Mouse (Mus musculus) lung, embryonic 15.5 days (tissue): ENCODE measurements at regions not wholly inside any gene's neighbourhood (a gene's known extent, or its start where the extent isn't known, plus 50 kb on each side); places are given as distances from the start of the nearest gene placed in this dataset.

Source experiments
- ATAC-seq: fragments of 200-750 bp; cut with Nextera tagmentation; 2 replicates; pipeline ENCODE4 v1.8.0; 2017; ENCODE audit warnings: moderate number of reproducible peaks, borderline replicate concordance; ENCODE audit not compliant: low FRiP score, low TSS enrichment; ENCODE audit errors: extremely low read depth
- H3K27ac ChIP-seq: fragments of 300-500 bp; sonication (generic); 2 replicates; pipeline ENCODE4 v1.5.1; 2015; ENCODE audit warnings: moderate library complexity, mild to moderate bottlenecking, inconsistent platforms
- H3K27me3 ChIP-seq: fragments of 300-500 bp; sonication (generic); 2 replicates; pipeline ENCODE4 v1.6.1; 2015; ENCODE audit warnings: inconsistent platforms
- H3K36me3 ChIP-seq: fragments of 300-500 bp; sonication (generic); 2 replicates; pipeline ENCODE4 v1.6.1; 2015; ENCODE audit warnings: inconsistent platforms
- H3K4me1 ChIP-seq: fragments of 300-500 bp; sonication (generic); 2 replicates; pipeline ENCODE4 v1.6.1; 2015; ENCODE audit warnings: inconsistent platforms
- H3K4me2 ChIP-seq: fragments of 300-500 bp; sonication (generic); 2 replicates; pipeline ENCODE4 v1.6.1; 2015; ENCODE audit warnings: inconsistent platforms, mild to moderate bottlenecking, moderate library complexity
- H3K4me3 ChIP-seq: fragments of 300-500 bp; sonication (generic); 2 replicates; pipeline ENCODE4 v1.5.1; 2015; ENCODE audit warnings: mild to moderate bottlenecking, inconsistent platforms
- H3K9ac ChIP-seq: fragments of 300-500 bp; sonication (generic); 2 replicates; pipeline ENCODE4 v1.6.1; 2015; ENCODE audit warnings: inconsistent platforms
- H3K9me3 ChIP-seq: fragments of 300-500 bp; sonication (generic); 2 replicates; pipeline ENCODE4 v1.6.1; 2016; ENCODE audit warnings: inconsistent platforms
- WGBS: fragments of 180-500 bp; shearing (Covaris S2); methylation state at CpG from one replicate; pipeline ENCODE4 v1.1.7; 2015; 5-methylcytosine and 5-hydroxymethylcytosine counted together

DNA sequence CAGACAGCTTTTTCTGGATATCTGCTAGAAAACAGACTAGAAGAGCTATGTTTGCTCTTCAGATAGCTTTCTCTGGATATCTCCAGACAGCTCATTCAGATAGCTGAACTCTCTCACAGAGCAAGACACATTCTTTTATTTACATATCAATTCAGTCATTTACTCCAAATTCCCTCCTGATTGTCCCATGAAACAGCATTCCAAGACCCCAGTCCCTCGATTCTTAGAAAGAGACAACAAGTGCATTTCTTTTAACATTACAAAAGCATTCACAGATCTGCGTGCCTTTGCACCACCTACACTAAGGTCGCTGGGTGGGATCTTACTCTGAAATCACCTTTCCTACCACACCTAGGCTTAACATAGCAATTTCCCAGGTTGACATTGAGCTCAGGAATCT lies 1039.5 kb upstream of the Ddx18 start:
- no peaks in the 10 kb centered on the region for H3K36me3 ChIP-seq
- H3K9me3 ChIP-seq: no peaks in the 10 kb centered on the region
- no peak overlapping the region for H3K4me2 ChIP-seq
- H3K27me3 ChIP-seq: no peaks in the 10 kb centered on the region
- H3K9ac ChIP-seq: no peak overlapping the region
- H3K4me3 ChIP-seq: no peak overlapping the region
- H3K4me1 ChIP-seq: no peaks in the 10 kb centered on the region
- WGBS: 59% methylated on average over 3 of the region's 3 CpGs
- no peak for ATAC-seq
- no peak overlapping the region for H3K27ac ChIP-seq

DNA sequence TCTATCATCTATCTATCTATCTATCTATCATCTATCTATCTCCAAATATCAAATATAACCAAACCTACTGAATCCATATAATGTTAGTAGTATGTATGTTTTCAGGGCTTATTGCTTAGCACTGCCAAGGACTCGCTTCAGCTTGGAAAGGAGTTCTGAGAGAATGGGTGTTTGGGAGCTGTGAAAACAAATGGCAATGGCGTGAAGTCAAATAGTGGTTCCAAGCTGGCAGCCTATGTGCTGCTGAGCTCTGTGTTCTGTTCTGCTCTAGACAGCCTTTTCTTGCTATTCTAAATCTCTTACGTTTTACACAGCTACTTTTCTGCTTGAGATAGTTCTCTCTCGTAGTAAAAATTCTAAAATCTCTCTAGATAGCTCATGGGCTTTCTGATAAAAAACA lies 1008.2 kb upstream of the Ddx18 start:
- H3K9me3 ChIP-seq: no peaks in the 10 kb centered on the region
- H3K27ac ChIP-seq: no peak overlapping the region
- no peaks in the 10 kb centered on the region for H3K4me1 ChIP-seq
- H3K36me3 ChIP-seq: no peaks in the 10 kb centered on the region
- no peak overlapping the region for H3K4me2 ChIP-seq
- ATAC-seq: no peak
- H3K27me3 ChIP-seq: no peaks in the 10 kb centered on the region
- H3K9ac ChIP-seq: no peak overlapping the region
- no peak overlapping the region for H3K4me3 ChIP-seq
- 50% methylated on average over 4 of the region's 4 CpGs for WGBS

DNA sequence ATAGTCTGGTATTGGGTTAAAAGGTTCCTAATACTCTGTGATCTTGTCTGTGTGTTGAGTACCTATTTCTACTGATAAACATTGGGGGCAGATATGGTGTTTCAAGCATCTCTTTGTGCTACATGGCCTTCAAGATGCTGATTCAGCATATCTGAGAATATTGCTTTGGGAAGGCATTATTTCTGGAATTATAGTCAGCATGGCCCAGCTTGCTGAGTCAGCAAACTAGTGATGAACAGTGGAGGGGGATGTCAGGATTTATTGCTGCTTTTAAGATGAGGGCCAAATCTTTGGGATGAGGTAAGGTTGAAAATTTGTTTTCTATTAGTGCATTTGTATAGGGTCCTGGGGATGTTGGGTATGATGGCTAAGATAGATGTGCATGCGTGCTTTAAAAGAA lies 983.8 kb upstream of the Ddx18 start:
- Histone ChIP-seq H3K27me3 (no peaks in the 10 kb centered on the region), H3K4me3 (no peak overlapping the region), H3K9me3 (no peaks in the 10 kb centered on the region), H3K4me1 (no peaks in the 10 kb centered on the region), H3K36me3 (no peaks in the 10 kb centered on the region), H3K9ac (no peak overlapping the region), H3K4me2 (no peak overlapping the region), H3K27ac (no peak overlapping the region)
- 90% methylated on average over 1 of the region's 1 CpGs for WGBS
- no peak for ATAC-seq

- Histone ChIP-seq H3K36me3 (no peaks in the 10 kb centered on the region), H3K9me3 (no peaks in the 10 kb centered on the region), H3K27ac (no peak overlapping the region), H3K4me3 (no peak overlapping the region), H3K4me1 (no peaks in the 10 kb centered on the region), H3K27me3 (no peaks in the 10 kb centered on the region), H3K9ac (no peak overlapping the region), H3K4me2 (no peak overlapping the region)
- WGBS: 34% methylated on average over 2 of the region's 2 CpGs
- peak; percentile 19; the same call in 1 of the 2 replicates for ATAC-seq
Observed at GRCm38 (mm10) chr1:122509580-122509979, 941.8 kb upstream of the Ddx18 start.

GRCm38 (mm10) chr1:122501707-122502106 lies 933.9 kb upstream of the Ddx18 start:
- ATAC-seq: no peak
- 40% methylated on average over 4 of the region's 4 CpGs for WGBS
- Histone ChIP-seq H3K4me1 (no peaks in the 10 kb centered on the region), H3K36me3 (no peaks in the 10 kb centered on the region), H3K4me3 (no peak overlapping the region), H3K9me3 (no peaks in the 10 kb centered on the region), H3K9ac (no peak overlapping the region), H3K27me3 (no peaks in the 10 kb centered on the region), H3K27ac (no peak overlapping the region), H3K4me2 (no peak overlapping the region)

DNA sequence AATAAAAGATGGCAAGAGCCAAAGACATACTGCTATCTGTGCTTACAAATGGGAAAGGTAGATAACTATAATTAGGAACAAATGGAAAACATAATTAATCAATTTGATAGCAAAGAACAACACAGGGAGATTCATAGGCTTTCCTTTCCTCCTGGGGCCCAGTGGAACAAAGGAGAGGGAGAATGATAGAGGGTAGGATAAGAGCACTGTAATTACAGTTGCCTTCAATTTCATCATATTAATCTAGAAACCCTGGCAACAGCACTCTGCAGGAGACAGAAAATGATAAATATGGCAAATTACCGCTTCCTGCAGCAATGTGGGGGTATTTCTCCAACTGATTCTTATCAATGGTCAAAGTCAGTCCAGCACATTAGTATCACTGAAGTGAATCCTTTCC lies 910.2 kb upstream of the Ddx18 start:
- Histone ChIP-seq H3K9me3 (no peaks in the 10 kb centered on the region), H3K27me3 (no peaks in the 10 kb centered on the region), H3K4me1 (no peaks in the 10 kb centered on the region), H3K9ac (no peak overlapping the region), H3K27ac (no peak overlapping the region), H3K4me2 (no peak overlapping the region), H3K36me3 (no peaks in the 10 kb centered on the region), H3K4me3 (no peak overlapping the region)
- no peak for ATAC-seq
- WGBS: 55% methylated on average over 1 of the region's 1 CpGs

GRCm38 (mm10) chr1:122463931-122464330 lies 896.1 kb upstream of the Ddx18 start:
- ATAC-seq: no peak
- no peak overlapping the region for H3K9ac ChIP-seq
- H3K4me1 ChIP-seq: no peaks in the 10 kb centered on the region
- H3K4me3 ChIP-seq: no peak overlapping the region
- WGBS: 69% methylated on average over 3 of the region's 3 CpGs
- no peaks in the 10 kb centered on the region for H3K27me3 ChIP-seq
- no peaks in the 10 kb centered on the region for H3K9me3 ChIP-seq
- H3K27ac ChIP-seq: no peak overlapping the region
- no peaks in the 10 kb centered on the region for H3K36me3 ChIP-seq
- H3K4me2 ChIP-seq: no peak overlapping the region

DNA sequence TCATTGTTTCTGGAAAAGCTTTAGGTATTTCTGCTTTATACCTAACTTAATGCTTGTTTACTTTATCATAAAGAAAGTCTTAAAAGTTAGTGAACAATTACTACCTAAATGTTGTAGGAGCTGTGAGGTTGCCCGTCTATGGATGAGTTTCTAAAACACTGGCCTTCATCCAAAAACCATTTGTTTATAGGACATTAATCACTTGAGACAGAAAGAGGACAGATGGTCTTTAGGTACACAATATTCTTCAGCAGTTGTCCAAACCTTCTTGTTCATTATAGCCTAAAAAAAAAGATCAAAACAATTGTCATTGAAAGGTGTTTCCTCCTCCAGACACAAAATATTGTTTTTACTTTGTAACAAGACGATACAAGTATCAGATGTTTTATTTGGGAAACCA lies 891.3 kb upstream of the Ddx18 start:
- H3K36me3 ChIP-seq: no peaks in the 10 kb centered on the region
- no peak overlapping the region for H3K4me3 ChIP-seq
- H3K9ac ChIP-seq: no peak overlapping the region
- no peak for ATAC-seq
- no peak overlapping the region for H3K4me2 ChIP-seq
- 41% methylated on average over 2 of the region's 2 CpGs for WGBS
- no peaks in the 10 kb centered on the region for H3K9me3 ChIP-seq
- no peak overlapping the region for H3K27ac ChIP-seq
- no peaks in the 10 kb centered on the region for H3K4me1 ChIP-seq
- H3K27me3 ChIP-seq: no peaks in the 10 kb centered on the region

DNA sequence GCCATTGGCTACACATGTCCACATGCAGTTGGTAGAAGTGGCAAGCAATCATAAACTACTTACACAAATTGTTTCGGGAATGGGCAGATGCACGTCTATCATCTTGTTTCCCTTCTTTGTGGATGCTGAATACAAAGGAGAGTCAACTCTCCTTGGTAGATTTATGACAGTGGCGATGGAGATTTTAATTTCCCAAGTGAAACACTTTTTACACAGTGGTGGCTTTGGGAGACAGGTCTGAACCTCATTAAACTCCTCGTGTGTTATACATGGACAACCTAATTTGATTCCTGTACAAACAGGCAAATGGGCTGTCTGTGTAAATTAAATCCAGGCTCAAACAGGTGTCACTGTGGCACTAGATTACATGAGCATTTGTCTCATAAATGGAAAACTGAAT lies 887.1 kb upstream of the Ddx18 start:
- no peak for ATAC-seq
- H3K9ac ChIP-seq: no peak overlapping the region
- no peaks in the 10 kb centered on the region for H3K9me3 ChIP-seq
- no peak overlapping the region for H3K4me2 ChIP-seq
- H3K4me3 ChIP-seq: no peak overlapping the region
- no peaks in the 10 kb centered on the region for H3K4me1 ChIP-seq
- no peaks in the 10 kb centered on the region for H3K27me3 ChIP-seq
- 61% methylated on average over 4 of the region's 4 CpGs for WGBS
- no peak overlapping the region for H3K27ac ChIP-seq
- H3K36me3 ChIP-seq: no peaks in the 10 kb centered on the region

DNA sequence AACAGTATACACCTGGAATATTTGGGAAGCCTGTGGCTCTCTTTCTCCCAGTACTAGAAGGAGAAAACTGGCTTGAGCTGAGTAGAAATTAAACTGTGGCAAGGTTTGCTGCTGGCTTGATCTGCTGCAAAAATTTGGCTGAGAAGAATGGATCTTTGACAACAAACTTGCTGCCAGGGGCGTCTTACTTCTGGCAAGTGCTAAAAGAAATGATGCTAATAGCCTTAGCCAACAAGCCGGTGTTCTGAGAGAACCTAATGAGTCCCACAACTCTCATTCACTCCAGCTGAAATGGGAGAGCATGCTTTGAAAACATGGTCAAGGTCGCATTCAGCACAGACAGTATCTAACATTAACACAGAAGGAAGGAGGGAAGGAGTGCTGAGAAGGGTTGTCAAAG lies 885.8 kb upstream of the Ddx18 start:
- no peak for ATAC-seq
- H3K36me3 ChIP-seq: no peaks in the 10 kb centered on the region
- WGBS: 67% methylated on average over 3 of the region's 3 CpGs
- H3K4me1 ChIP-seq: no peaks in the 10 kb centered on the region
- no peaks in the 10 kb centered on the region for H3K27me3 ChIP-seq
- no peak overlapping the region for H3K4me2 ChIP-seq
- no peaks in the 10 kb centered on the region for H3K9me3 ChIP-seq
- H3K4me3 ChIP-seq: no peak overlapping the region
- H3K9ac ChIP-seq: no peak overlapping the region
- no peak overlapping the region for H3K27ac ChIP-seq

DNA sequence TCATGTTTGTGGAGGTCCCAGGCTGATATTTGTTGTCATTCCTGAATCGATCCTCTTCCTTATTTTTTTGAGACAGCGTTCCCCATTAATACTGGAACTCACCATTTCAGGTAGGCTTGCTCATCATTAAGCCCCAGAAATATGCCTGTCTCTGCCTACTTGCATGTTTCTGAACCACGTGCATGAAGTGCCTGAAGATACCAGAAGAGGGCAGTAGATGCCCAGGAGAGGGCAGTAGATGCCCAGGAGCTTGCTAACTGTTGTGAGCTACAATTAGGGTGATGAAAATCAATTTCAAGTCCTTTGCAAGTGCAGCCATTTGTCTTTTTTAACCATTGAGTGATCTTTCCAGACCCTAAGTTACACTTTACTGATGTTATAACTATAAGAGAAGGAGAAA lies 871.6 kb upstream of the Ddx18 start:
- H3K9ac ChIP-seq: no peak overlapping the region
- H3K27me3 ChIP-seq: no peaks in the 10 kb centered on the region
- H3K4me1 ChIP-seq: no peaks in the 10 kb centered on the region
- WGBS: 60% methylated on average over 3 of the region's 3 CpGs
- no peak for ATAC-seq
- no peaks in the 10 kb centered on the region for H3K36me3 ChIP-seq
- H3K4me2 ChIP-seq: no peak overlapping the region
- no peak overlapping the region for H3K4me3 ChIP-seq
- no peak overlapping the region for H3K27ac ChIP-seq
- H3K9me3 ChIP-seq: no peaks in the 10 kb centered on the region

DNA sequence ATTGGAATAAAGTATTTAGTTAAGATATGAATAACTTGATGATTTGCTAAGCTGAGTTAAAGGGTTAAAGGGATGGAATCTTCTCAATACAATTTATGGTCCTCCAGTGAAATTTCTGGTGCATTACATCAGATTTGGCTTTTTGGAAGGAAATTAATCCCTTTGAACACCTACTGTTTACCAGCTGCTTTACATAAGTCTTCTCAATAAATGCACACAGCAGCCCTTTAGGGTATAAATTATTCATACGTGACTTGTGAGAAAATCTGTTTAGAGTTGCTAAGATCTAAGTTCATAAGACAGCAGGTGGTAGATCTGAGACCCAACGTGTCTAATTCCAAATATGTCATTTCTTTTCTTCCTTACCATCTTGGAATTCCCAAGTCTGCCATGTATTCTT lies 855.7 kb upstream of the Ddx18 start:
- WGBS: 71% methylated on average over 2 of the region's 2 CpGs
- no peaks in the 10 kb centered on the region for H3K36me3 ChIP-seq
- no peak overlapping the region for H3K4me3 ChIP-seq
- no peak overlapping the region for H3K27ac ChIP-seq
- no peak overlapping the region for H3K9ac ChIP-seq
- no peaks in the 10 kb centered on the region for H3K4me1 ChIP-seq
- no peaks in the 10 kb centered on the region for H3K27me3 ChIP-seq
- no peak for ATAC-seq
- no peak overlapping the region for H3K4me2 ChIP-seq
- H3K9me3 ChIP-seq: no peaks in the 10 kb centered on the region

DNA sequence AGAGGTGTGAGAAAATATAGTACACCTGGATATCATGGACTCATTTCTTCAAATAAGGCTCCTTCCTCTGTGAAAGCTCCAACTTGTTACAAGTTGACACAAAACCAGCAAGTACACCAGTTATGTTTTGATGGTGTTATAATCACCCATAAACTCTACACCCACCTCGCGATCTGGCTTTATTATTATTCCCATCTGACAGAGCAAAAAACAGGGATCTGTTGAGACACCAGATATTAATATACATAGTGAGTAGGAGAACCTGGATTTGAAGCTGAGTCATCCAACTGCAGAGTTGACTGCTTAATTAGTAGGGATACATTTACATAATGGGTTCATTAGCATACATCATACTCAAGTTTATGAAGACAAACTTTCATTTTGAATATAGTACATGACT lies 828.6 kb upstream of the Ddx18 start:
- Histone ChIP-seq H3K27ac (no peak overlapping the region), H3K27me3 (no peaks in the 10 kb centered on the region), H3K4me3 (no peak overlapping the region), H3K9ac (no peak overlapping the region), H3K4me1 (no peaks in the 10 kb centered on the region), H3K9me3 (no peaks in the 10 kb centered on the region), H3K36me3 (no peaks in the 10 kb centered on the region), H3K4me2 (no peak overlapping the region)
- 80% methylated on average over 2 of the region's 2 CpGs for WGBS
- no peak for ATAC-seq
